Mouse (Mus musculus) adrenal gland, adult 2 months (tissue): ENCODE data around the gene Fsd1. TPM values are rescaled to one million over a fixed set of nuclear protein-coding genes. Genes with fewer than 3 reads are reported as not detected.
"Not testable (repeated sequence)": the region's sequence is repeated elsewhere in the genome, so short reads cannot be mapped to it uniquely, and the experiment has no call there.

Experiments
- DNase-seq: peaks from one replicate; pipeline ENCODE4 v3.0.0; 2021
- long read RNA-seq: library from polyadenylated mRNA; stranded (forward); transcript quantifications from one replicate; pipeline ENCODE4 v2.0.0, GENCODE M21; 2021
- polyA plus RNA-seq: library from polyadenylated mRNA; depleted of rRNA; stranded (reverse); fragments of >200 nt; gene quantifications from 2 replicates; pipeline ENCODE4 v1.2.3, GENCODE M21; 2012; rRNA removed
- total RNA-seq, 2 experiments: library from RNA; stranded (reverse); gene quantifications; 2 replicates each; pipeline ENCODE4 v1.2.3; 2021

Fsd1 gene
- 1 to 10 TPM; 1.0 to 2.7 TPM for total RNA-seq
- polyA plus RNA-seq = 2.3 and 2.7 TPM in 2 replicates
- long read RNA-seq, partial matches to known transcripts = 0 of 1 reads
- long read RNA-seq, other reads (novel, unspliced or antisense) = 0 of 1 reads

DNA sequence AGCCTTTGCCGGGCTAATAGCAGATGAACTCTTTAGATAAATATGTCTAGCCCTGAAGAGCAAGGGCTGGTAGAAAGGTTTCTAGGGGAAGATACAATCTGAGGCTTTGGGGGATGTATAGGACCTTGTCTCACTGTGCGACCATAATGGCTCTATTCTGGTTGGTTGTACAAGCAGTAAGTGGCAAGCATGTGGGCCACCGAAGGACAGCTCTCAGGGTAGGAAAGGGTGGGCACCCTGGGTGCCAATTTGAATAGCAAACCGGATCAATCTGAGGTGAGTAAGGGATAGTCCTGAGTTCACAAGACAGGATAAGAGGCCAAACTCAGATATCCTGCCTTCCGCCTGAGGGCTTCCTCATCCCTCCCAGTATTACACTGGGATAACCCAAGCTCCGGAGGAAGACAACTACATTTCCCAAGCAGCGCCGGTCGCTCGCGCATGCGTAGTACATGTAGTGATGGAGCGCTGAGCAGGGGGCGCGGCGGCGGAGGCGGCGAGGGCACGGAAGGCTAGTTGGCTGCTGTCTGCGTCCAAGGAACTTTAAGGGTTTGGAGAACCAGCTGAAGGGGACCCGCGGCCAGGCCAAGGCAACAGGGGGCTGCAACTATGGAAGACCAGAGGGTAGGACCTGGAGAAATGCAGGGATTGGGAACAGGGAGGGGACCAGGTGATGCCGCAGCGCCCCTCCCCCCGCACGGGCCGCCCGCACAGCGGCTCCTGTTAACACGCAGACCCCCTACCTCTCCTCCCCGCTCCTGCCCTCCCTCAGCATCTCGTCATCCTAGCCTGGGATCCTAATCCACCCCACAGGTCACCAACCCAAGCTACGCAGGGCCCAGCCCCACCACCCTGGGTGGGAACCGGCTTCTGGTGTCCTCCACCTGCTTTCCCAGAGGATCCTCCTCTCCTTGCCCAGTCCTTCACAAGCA, at the start of gene Fsd1:
Gene Fsd1 (plus strand): TSS at position 480 of the 932 bp plus-strand sequence.
- DNase-seq = no peak

GRCm38 (mm10) chr17:55944387-55944865, 41.9 kb upstream of the Fsd1 start:
- DNase-seq = not testable (repeated sequence)

DNA sequence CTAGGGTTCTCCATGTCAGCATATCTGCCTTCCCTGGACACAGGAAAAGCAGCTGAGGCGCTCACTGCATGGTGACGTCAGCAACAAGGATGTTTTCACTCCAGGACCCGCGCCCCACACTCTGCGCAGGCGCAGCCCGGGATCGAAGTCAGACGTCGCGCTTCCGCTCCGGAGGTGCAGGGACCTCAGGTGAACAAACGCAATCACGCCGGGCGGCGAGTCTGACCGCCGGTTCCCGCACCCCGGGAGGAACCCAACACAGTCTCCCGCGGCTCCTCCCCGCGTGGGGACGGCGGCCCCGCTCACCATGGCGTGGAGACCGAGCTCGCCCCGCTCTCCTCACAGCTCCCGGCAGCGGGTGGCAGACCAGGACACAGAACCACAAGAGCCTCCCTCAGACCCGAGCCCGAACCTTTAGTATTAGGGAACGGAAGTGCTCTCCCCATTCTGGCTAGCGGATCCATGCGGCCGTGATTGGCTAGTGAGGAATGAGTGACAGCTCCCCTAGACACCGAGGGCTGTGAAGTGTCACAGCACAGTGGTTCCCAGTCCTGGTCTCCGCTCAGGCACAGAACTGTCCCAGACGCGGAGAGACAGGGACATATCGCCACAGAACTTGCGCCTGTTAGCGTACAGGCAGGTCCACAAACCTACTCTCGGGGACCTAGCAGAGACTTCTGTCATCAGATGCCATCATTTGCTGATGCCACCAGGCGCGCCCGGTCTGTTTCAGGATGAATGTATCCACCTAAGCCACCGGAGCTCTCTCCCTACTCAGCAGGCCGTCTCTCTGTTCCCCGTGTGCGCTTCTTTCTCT, 41.2 kb upstream of the Fsd1 start:
- peak; percentile 95 for DNase-seq

- no peak for DNase-seq
Observed at GRCm38 (mm10) chr17:55945696-55946095, 40.6 kb upstream of the Fsd1 start.

DNA sequence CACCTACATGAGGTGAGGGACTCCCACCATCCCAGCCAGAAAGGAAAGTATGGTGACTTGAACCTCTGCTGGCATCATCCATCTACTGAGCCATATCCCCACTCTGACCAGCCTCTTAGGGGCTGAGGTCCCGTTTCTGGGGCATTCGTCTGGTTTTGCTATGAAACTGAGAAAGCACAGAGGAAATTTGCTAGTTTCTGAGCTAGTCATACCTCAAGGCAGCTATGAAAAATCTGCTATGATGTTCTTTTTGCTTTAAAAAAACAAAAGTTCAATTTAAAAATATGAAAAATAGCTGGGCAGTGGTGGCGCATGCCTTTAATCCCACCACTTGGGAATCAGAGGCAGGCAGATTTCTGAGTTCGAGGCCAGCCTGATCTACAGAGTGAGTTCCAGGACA, 37.7 kb upstream of the Fsd1 start:
- no peak for DNase-seq

DNA sequence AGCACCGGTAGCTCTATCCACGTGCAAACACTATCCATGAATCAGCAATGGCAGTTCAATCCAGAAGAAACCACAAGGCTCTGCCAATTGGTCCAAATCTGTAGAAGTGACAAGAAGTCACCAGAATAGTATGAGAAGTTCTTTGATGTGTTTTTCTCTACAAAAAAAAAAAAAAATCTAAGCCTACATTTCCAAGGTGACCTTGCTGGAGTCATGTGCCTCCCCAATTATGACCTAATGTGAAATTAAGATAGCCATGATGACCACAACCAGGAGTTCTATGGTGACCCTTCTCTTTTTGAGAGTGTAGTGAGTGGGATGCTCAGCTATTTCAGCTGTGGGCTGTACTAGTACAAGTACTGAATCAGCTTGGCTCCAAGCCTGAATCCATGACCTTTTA, 36.9 kb upstream of the Fsd1 start, which contains the start of gene Zfp119b:
Gene Zfp119b (minus strand): TSS at position 101 of the 400 bp plus-strand sequence.
- DNase-seq = no peak

- no peak for DNase-seq
Observed at GRCm38 (mm10) chr17:55950601-55951000, 35.7 kb upstream of the Fsd1 start.

GRCm38 (mm10) chr17:55952041-55952440, 34.3 kb upstream of the Fsd1 start:
- no peak for DNase-seq

- no peak for DNase-seq
Observed at GRCm38 (mm10) chr17:55952447-55953027, 33.8 kb upstream of the Fsd1 start, which contains the start of gene Ebi3. Gene Ebi3 (plus strand): TSS chr17:55952640.

DNA sequence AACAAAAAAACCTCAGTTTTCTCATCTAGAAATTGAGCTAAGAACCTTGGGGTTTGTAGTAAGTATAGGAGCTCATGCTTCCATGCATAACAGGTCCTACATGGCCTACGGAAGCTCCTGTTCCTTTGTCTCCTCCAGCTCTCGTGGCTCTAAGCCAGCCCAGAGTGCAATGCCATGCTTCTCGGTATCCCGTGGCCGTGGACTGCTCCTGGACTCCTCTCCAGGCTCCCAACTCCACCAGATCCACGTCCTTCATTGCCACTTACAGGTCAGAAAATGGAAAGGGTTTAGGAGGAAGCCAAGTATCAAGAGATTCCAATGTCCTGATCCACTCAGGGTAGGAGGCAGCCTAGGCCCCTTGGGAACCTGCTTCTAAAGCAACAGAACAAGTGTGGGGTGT, 32.6 kb upstream of the Fsd1 start:
- DNase-seq = no peak

DNA sequence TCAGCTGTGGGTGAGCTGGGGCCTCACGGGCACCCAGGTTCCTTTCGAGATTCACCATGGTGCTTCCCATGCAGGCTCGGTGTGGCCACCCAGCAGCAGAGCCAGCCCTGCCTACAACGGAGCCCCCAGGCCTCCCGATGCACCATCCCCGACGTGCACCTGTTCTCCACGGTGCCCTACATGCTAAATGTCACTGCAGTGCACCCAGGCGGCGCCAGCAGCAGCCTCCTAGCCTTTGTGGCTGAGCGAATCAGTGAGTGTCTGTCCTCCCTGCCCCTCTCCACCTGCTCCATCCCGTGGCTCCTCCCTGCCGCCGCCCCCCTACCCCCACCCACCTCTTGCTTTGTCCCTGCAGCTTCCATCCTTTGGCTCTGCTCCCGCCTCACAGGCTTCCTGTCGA, 32.1 kb upstream of the Fsd1 start:
- DNase-seq = no peak

DNA sequence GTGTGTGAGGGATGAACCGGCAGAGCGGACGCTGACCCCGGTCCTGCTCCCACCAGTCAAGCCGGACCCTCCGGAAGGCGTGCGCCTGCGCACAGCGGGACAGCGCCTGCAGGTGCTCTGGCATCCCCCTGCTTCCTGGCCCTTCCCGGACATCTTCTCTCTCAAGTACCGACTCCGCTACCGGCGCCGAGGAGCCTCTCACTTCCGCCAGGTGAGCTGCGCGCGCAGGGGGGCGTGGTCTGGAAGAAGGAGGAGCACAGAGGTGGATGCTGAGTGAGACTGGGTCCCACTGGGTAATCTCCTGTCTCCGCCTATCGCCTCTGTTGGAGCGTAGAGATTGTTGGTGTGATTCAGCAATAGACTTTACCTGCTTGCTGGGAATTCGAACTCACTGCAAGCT, 30.2 kb upstream of the Fsd1 start:
- peak; percentile 50 for DNase-seq

DNA sequence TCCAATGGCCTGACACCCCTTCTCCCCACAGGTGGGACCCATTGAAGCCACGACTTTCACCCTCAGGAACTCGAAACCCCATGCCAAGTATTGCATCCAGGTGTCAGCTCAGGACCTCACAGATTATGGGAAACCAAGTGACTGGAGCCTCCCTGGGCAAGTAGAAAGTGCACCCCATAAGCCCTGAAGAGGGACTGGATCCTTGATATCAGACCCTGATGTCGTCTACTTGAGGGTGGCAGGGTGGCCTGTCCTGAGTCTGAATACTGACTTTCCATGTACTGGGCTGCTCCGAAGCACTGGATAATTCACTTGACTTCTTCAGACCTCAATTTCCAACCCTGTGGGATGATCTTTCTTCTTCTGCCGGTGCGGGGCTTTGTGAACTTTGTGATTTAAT, 29.7 kb upstream of the Fsd1 start:
- no peak for DNase-seq

- peak; percentile 72 for DNase-seq
Observed at GRCm38 (mm10) chr17:55957168-55957567, 29.1 kb upstream of the Fsd1 start.

GRCm38 (mm10) chr17:55957726-55958583, 28.4 kb upstream of the Fsd1 start:
- no peak for DNase-seq

DNA sequence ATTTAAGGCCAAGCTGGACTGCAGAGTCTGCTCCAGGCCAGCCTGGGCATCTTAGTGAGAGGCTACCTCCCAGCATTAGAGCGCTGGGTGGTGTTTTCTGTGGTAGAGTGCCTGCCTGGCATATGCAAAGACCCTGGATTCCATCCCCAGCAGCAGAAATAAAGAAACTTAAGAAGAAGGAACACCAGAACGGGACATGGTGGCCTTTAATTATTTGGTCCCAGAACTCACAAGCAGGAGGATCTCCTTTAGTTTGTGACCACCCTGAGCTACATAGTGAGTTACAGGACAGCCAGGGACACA, 27.8 kb upstream of the Fsd1 start:
- no peak for DNase-seq

DNA sequence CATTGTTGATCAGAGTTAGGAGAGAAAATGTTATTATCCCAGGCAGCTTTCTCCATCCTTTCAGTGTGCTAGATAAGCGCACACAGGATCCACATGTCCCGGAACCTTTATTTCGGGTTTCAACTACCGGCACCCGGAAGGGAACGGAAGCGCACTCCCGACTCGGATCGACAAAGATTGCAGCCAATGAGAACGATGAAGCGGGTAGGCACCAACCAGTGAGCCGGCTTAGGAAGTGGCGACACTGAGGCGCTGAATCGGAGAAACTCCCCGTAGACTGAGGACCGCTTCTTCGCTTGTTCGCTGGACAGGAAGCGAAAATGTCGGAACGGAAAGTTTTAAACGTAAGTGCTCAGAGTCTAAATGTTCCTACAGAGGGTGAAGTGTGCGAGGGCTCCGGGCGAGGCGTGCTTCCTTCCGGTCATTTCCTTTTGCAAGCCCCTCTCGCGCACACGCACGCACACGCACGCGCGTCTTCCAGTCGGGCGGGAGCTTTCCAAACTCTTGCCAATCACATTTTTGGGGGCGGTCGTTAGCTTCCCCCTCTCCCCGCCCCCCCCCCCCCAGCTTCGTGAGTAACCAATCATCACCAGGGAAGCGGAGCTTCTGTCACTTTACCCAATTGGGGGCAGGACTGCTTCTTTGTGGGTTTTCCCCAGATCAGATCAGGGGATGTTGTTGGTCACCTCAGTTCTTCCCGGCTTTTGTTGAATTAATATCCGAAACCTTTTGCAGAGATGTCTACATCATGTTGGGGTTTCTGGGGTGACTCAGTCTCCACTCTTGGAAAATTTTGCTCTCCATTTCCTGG, 27.2 kb upstream of the Fsd1 start, which contains the start of gene Yju2:
Gene Yju2 (plus strand): TSS at position 182 of the 811 bp plus-strand sequence.
- DNase-seq = peak; percentile 94

DNA sequence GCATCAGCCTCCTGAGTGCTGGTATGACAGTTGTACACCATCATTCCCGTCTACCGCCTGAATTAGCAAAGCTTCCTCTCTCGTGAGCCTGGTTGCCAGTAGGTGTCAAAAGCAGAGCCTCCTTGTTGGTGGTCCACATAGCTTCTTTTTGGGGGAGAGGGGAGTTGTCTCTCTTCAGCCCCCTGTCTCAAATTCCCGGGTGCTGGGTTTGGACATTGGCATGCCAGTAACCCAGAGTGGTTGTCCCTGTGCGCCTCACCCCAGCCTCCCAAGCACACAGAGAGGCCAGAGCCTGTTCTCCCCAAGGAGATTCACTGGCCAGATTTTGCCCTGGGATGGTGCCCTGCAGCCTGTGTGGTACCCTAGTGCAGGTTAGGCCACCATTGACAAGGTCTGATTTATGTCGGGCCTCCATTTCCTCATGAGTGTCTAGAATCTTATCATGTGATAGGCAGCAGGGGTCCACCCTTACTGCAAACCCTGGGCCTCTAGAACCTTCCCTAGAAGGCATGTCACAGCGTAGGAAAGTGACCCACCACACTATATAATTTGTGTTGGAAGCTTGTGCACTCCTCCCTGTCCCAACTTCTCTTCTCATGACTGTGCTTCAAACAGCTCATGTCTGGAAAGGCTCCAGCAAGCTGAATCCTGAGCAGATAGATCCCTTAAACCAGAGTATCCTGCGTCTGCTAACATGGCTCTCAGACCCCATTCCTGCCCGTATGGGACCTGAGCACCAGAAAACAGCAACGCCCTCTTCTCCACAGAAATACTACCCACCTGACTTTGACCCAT, 26.2 kb upstream of the Fsd1 start:
- DNase-seq = no peak

DNA sequence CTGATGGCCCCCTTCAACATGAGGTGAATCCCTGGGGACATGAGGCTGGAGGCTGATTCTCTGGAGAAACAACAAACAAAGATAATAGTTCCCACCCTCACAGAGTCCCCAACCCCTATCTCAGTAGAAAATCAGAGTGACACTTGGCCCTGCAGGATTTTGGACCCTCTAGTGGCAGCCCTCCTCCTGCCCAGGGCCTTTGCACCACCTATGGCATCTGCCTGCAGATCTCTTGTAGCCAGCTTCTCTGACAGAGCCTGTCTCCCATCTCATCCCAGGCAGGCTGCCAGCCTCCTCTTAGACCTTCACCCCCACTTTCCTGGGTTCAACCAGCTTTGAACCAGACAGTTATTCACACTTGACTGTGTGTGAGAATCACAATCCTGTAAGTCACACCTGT, 25.5 kb upstream of the Fsd1 start:
- DNase-seq = no peak
